Mouse (Mus musculus) megakaryocyte, embryonic 14.5 days (primary cell): ENCODE results near the gene Zfp385a. TPM values are rescaled to one million over a fixed set of nuclear protein-coding genes. Genes with fewer than 3 reads are reported as not detected.

ENCODE experiments used
- H3K27me3 ChIP-seq: replicated peaks from 2 replicates; pipeline ENCODE3; 2012; ENCODE audit warnings: inconsistent platforms
- H3K36me3 ChIP-seq: replicated peaks from 2 replicates; pipeline ENCODE3; 2012; ENCODE audit warnings: low read length, inconsistent platforms, mixed read lengths
- H3K4me1 ChIP-seq: 2 replicates; pipeline ENCODE4 v1.6.1; 2012; ENCODE audit warnings: inconsistent platforms
- H3K4me3 ChIP-seq: replicated peaks from 2 replicates; pipeline ENCODE3; 2012; ENCODE audit warnings: moderate library complexity, mild to moderate bottlenecking, inconsistent platforms
- H3K9me3 ChIP-seq: 2 replicates; pipeline ENCODE4 v1.6.1; 2012; ENCODE audit warnings: inconsistent platforms
- FLI1 ChIP-seq: IDR thresholded peaks from 2 replicates; pipeline ENCODE4 v1.6.1; 2012; ENCODE audit warnings: low read length, inconsistent platforms, mixed read lengths
- GATA1 ChIP-seq: IDR thresholded peaks from 3 replicates; pipeline ENCODE4 v1.6.1; 2012; ENCODE audit warnings: mixed read lengths, low read length, inconsistent platforms, borderline replicate concordance
- polyA plus RNA-seq: library from polyadenylated mRNA; stranded (reverse); fragments of >175 nt; gene quantifications from 2 replicates; pipeline ENCODE4 v1.2.3, GENCODE M21; 2012; ENCODE audit warnings: low replicate concordance; ENCODE audit not compliant: insufficient read depth

Zfp385a gene
- polyA plus RNA-seq, 1 experiment: 1,319 TPM

- H3K4me1 ChIP-seq: peaks cover 40% of the 10 kb centered on the region
- H3K36me3 ChIP-seq: no peaks in the 10 kb centered on the region
- TF ChIP-seq GATA1 (no peak), FLI1 (no peak)
- H3K27me3 ChIP-seq: peaks cover 27% of the 10 kb centered on the region
- no peaks in the 10 kb centered on the region for H3K9me3 ChIP-seq
- no peak overlapping the region for H3K4me3 ChIP-seq
Measured at GRCm38 (mm10) chr15:103375112-103375800, 35.4 kb upstream of the Zfp385a start.

- peaks cover 46% of the 10 kb centered on the region for H3K4me1 ChIP-seq
- H3K36me3 ChIP-seq: no peaks in the 10 kb centered on the region
- TF ChIP-seq FLI1: no peak
- no peaks in the 10 kb centered on the region for H3K9me3 ChIP-seq
- H3K27me3 ChIP-seq: peaks cover 24% of the 10 kb centered on the region
- no peak overlapping the region for H3K4me3 ChIP-seq
Measured at GRCm38 (mm10) chr15:103372461-103372860, 32.6 kb upstream of the Zfp385a start.

- H3K9me3 ChIP-seq: no peaks in the 10 kb centered on the region
- peaks cover 17% of the 10 kb centered on the region for H3K27me3 ChIP-seq
- no peak overlapping the region for H3K4me3 ChIP-seq
- no peaks in the 10 kb centered on the region for H3K36me3 ChIP-seq
- peaks cover 48% of the 10 kb centered on the region for H3K4me1 ChIP-seq
- TF ChIP-seq FLI1 (no peak), GATA1 (no peak)
Measured at GRCm38 (mm10) chr15:103371741-103372140, 31.8 kb upstream of the Zfp385a start.

GRCm38 (mm10) chr15:103371208-103371607, 31.3 kb upstream of the Zfp385a start:
- Histone ChIP-seq H3K36me3 (no peaks in the 10 kb centered on the region), H3K27me3 (peaks cover 13% of the 10 kb centered on the region), H3K9me3 (no peaks in the 10 kb centered on the region), H3K4me3 (no peak overlapping the region), H3K4me1 (peaks cover 47% of the 10 kb centered on the region)
- no peak for TF ChIP-seq FLI1
- TF ChIP-seq GATA1: no peak

DNA sequence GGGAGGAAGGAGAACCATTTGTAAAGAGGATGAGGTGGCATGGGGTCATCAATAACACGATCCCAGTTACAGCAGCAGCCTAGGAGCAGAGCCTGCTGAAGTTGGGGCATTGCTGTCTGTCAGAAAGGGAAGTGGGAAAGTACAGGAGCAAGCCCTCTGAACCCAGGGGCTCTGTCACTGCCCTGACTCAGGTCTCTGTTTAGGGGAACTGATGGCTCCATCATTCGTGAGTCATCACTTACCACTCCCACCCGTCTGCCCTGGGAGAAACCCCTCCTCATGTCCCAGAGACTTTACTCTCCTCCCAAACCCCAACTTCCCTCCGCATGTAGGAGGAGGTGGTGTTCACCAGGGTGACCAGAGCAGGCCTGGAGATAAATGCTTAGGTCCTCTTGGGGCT, 30.6 kb upstream of the Zfp385a start:
- Histone ChIP-seq H3K27me3 (peaks cover 7% of the 10 kb centered on the region), H3K36me3 (no peaks in the 10 kb centered on the region), H3K4me3 (peak overlapping the region; percentile 71), H3K9me3 (no peaks in the 10 kb centered on the region), H3K4me1 (peaks cover 52% of the 10 kb centered on the region)
- TF ChIP-seq GATA1 (no peak), FLI1 (no peak)

DNA sequence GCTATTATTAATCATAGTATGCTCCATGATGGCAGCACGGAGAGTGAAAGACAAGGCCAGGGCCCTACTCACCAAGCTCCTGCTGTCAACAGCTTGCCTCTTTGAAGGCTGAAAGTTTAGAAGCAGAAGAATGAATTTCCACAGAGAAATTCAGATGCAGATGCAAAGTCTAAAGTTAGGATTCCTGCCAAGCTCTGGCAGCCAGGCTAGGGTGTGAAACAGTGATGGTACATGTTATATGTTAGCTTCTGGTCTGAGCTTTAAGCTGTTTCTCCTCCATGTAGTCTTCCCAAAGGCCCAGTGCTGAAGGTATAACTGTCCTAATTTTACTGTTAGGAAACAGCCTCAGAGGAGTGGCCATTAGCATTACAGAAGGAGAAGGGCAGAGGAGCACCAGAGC, 29.2 kb upstream of the Zfp385a start:
- peaks cover 65% of the 10 kb centered on the region for H3K4me1 ChIP-seq
- no peak overlapping the region for H3K4me3 ChIP-seq
- no peaks in the 10 kb centered on the region for H3K9me3 ChIP-seq
- TF ChIP-seq GATA1: no peak
- TF ChIP-seq FLI1: no peak
- peaks cover 2% of the 10 kb centered on the region for H3K27me3 ChIP-seq
- H3K36me3 ChIP-seq: no peaks in the 10 kb centered on the region

DNA sequence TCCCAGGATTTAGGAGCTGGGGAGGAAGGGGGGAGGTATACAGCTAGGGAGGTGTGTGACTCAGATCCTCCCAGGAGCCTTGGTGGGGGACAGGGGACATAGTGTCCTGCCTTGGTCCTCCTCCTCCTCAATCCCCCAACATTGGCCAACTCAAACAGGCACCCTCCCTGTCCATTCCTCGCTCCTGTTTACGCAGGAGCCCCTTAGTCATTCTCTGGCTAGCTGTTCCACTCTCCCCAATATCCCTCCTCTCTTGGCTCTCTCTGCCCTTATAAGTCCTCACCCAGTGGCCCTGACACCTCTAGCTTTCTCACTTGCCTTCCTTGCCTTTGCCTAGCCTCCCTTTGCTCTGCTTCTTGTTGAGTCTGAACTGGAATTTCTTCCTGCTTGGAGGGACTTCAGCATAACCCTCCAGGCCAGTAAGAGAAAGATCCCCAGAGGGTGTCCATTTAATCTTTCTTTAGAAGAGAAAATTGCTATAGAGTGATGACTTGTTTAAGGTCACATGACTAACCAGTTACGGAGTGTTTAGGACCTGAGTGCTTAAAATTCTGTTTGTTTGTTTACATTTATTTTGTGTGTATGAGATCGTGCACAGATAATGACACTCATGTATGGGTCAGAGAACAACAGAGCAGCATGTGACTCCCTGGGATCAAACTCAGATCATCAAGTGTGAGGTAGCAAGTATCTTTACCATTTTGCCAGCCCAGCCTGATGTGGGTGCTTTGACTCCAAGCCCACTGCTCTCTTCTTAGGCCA, 28.5 kb upstream of the Zfp385a start:
- Histone ChIP-seq H3K4me3 (peak overlapping the region; percentile 14), H3K27me3 (peaks cover 2% of the 10 kb centered on the region), H3K4me1 (peaks cover 73% of the 10 kb centered on the region), H3K9me3 (no peaks in the 10 kb centered on the region), H3K36me3 (no peaks in the 10 kb centered on the region)
- TF ChIP-seq GATA1 (no peak), FLI1 (no peak)

DNA sequence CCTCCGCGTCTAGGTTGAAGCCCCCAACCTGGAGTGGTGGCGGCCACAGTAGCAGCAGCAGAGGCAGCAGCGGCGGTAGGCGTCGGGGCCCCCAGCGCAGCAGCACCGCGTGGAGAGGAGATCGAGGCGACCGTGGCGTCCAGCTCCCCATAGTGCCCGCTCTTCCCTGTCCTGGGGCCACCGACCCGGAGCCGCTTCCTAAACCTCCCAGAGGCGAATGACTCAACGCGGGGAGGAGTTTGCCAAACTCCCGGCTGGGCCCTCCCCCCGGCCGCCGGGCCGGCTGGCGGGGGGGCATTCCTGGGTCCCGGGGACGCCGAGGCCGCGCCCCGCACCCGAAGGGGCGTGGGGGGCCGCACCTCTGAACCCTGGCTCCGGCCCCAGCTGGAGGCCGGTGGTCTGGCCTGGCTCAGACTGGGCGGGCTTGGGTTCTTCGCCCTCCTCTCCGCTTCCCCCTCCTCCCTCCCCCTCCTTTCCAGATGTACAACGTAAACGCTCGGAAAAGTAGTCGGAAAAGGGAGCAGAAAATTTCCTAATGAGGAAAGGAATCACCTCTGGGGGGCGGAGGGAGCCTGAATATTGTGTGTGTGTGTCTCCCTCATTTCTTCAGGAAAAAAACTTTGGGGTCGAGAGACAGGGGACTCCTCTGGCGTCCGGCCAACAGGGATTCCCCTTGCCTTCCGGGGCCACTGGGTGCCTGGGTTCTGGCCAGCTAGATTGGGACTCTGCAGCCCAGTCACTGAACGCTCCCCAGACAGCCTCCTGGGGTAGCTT, 26.7 kb upstream of the Zfp385a start, which contains the start of gene Itga5:
Gene Itga5 (minus strand): TSS at position 388 of the 774 bp plus-strand sequence.
- no peaks in the 10 kb centered on the region for H3K9me3 ChIP-seq
- peaks cover 87% of the 10 kb centered on the region for H3K4me1 ChIP-seq
- peaks cover 2% of the 10 kb centered on the region for H3K27me3 ChIP-seq
- H3K4me3 ChIP-seq: peak within 1 kb of the TSS; percentile 97
- no peak for TF ChIP-seq GATA1
- no peak for TF ChIP-seq FLI1
- H3K36me3 ChIP-seq: peaks cover 7% of the 10 kb centered on the region

DNA sequence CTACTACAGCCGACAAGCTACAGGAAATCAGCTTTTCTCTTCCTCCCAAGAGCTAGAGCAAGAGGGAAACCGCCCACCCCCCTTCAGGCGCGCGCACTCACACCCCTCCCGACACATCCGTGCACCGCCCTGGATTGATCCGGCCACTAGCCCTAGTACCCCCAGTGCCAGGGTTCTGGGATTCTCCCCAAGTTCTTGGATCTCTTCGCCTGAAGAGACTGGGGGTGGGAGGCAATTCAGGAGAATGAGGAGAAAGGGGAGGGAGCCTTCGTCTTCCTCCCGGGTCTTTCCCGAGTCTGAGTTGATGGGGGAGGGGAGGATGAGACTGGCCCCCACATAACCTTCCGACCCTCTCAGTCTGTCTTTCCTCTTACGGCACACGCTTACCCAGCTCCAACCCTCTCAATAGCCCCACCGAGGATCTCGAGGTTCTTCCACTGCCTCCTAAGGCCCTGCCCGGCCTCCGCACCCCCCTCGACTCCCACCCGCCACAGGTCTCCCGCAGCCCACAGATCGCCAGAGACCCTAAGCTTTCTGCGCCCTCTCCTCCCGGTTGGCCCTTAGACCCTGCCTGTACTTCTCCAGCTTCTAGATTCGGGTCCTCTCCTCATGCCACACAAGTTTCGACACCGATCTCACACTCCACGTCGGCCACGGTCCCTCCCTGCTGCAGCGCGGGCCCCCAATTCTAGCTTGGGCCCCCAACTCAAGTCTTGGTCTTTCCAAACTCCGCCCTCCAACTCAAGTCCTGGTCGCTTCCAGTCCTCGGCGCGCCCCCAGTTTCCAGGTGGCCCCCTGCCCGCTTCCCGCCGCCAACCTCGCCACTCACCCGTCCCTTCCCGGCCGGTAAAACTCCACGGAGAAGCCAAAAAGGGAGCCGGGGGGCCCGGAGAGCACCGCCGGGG, 25.8 kb upstream of the Zfp385a start:
- Histone ChIP-seq H3K27me3 (peaks cover 2% of the 10 kb centered on the region), H3K9me3 (no peaks in the 10 kb centered on the region), H3K4me1 (peaks cover 88% of the 10 kb centered on the region), H3K36me3 (peaks cover 12% of the 10 kb centered on the region), H3K4me3 (peak overlapping the region; percentile 97)
- TF ChIP-seq FLI1 (no peak), GATA1 (no peak)
